Mouse (Mus musculus): ENCODE data around the gene Ly6g6d.

Gene Ly6g6d

GRCm38 (mm10) chr17:35064951-35065947 lies 12.6 kb downstream of the Ly6g6d start, which contains the start of gene Ly6g6c:
Ly6g6c (plus strand) TSS chr17:35065388.
- POLR2A ChIA-PET = interaction anchor here in 3 of 4 experiments (0.8 to 2.0 kb wide), 8 partner anchors 9 to 176 kb away, joined by 3 to 16 read pairs (median 6); partner anchors contain the start of genes Ly6g6e (in 2 of the 3), Clic1 (in 1 of the 3), Ddx39b (in 1 of the 3) and Msh5 (in 1 of the 3)

DNA sequence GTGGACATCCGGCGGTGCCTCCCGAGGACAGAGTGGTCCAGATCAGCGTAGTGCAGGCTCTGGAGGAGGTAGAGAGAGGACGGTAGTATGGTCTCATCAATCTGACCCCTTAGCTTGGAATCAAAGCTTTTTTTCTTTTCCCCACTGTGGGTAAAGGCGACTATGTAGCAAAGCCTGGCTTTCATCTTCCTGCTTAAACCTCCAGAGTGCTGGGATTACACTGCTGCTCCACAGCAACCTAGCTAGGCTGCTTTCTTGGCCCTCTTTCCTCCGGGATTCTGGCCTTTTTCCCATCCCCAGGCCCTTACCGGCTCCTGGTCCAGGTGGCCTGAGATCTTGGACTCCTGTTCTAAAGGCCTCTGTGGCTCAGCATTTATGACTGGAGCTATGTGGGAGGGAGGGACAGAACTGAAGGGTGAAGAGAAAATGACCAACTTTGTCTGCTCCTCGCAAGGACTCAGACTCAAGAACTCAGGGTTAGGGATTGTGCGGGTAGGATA lies 13.4 kb downstream of the Ly6g6d start:
- POLR2A ChIA-PET = interaction anchor here in 3 of 4 experiments (0.6 to 2.0 kb wide), 22 partner anchors 9 to 187 kb away, joined by 3 to 16 read pairs (median 4); partner anchors contain the start of genes Ly6g6e (in 2 of the 3), Msh5 (in 2 of the 3), Clic1 (in 1 of the 3) and Ddx39b (in 1 of the 3)
- CTCF ChIA-PET = interaction anchor here in 3 of 4 experiments (0.9 to 1.3 kb wide), 8 partner anchors 10 to 104 kb away, joined by 3 to 5 read pairs (median 4); partner anchors contain the start of genes Abhd16a (in 1 of the 3) and Msh5 (in 1 of the 3)

More at GRCm38 (mm10) chr17:35064951-35065947, 12.6 kb downstream of the Ly6g6d start, which contains the start of gene Ly6g6c:
- CTCF ChIA-PET = interaction anchor here in 3 of 4 experiments (0.6 to 1.2 kb wide), 5 partner anchors 9 to 104 kb away, joined by 3 to 4 read pairs (median 4); no protein-coding TSS in a partner anchor

- POLR2A ChIA-PET = interaction anchor here in 2 of 4 experiments (0.5 to 5.6 kb wide), 20 partner anchors 10 to 188 kb away, joined by 3 to 82 read pairs (median 4); partner anchors contain the start of genes Clic1 (in 2 of the 2), Ly6g6e (in 2 of the 2), Msh5 (in 1 of the 2) and Sapcd1 (in 1 of the 2)
Observed at GRCm38 (mm10) chr17:35063466-35063865, 14.4 kb downstream of the Ly6g6d start.

GRCm38 (mm10) chr17:35061299-35061698 lies 16.6 kb downstream of the Ly6g6d start:
- ChIA-PET POLR2A (interaction anchor here (0.6 to 5.6 kb wide), 32 partner anchors 10 to 186 kb away, joined by 3 to 105 read pairs (median 4); partner anchors contain the start of genes Msh5 (in 3 of the 4), Clic1 (in 2 of the 4), Ddx39b (in 2 of the 4) and Ly6g6e (in 2 of the 4)), CTCF (interaction anchor here in 1 of 4 experiments (0.8 to 1.6 kb wide), 5 partner anchors 9 to 109 kb away, joined by 3 to 5 read pairs (median 4); no protein-coding TSS in a partner anchor)

More at GRCm38 (mm10) chr17:35063466-35063865, 14.4 kb downstream of the Ly6g6d start:
- CTCF ChIA-PET = interaction anchor here in 2 of 4 experiments (1.0 to 1.3 kb wide), 4 partner anchors 17 to 42 kb away, joined by 3 to 5 read pairs (median 4); partner anchors contain the start of genes Abhd16a (in 1 of the 2) and Msh5 (in 1 of the 2)

GRCm38 (mm10) chr17:35060737-35061297 lies 17.0 kb downstream of the Ly6g6d start:
- CTCF ChIA-PET = interaction anchor here in 2 of 4 experiments (0.8 to 1.6 kb wide), 9 partner anchors 9 to 108 kb away, joined by 3 to 6 read pairs (median 4); partner anchors contain the start of gene Msh5 (in 1 of the 2)
- POLR2A ChIA-PET = interaction anchor here in 3 of 4 experiments (0.6 to 5.6 kb wide), 29 partner anchors 9 to 187 kb away, joined by 3 to 105 read pairs (median 5); partner anchors contain the start of genes Msh5 (in 3 of the 3), Clic1 (in 2 of the 3), Ly6g6e (in 2 of the 3) and Csnk2b (in 1 of the 3)

- POLR2A ChIA-PET = interaction anchor here in 3 of 4 experiments (0.5 to 5.6 kb wide), 52 partner anchors 9 to 413 kb away, joined by 3 to 105 read pairs (median 5); partner anchors contain the start of genes Clic1 (in 3 of the 3), Msh5 (in 3 of the 3), Ddx39b (in 2 of the 3) and Ly6g6e (in 2 of the 3)
- CTCF ChIA-PET = interaction anchor here in 3 of 4 experiments (0.8 to 2.5 kb wide), 13 partner anchors 10 to 114 kb away, joined by 3 to 13 read pairs (median 5); partner anchors contain the start of genes Msh5 (in 2 of the 3) and Clic1 (in 1 of the 3)
Observed at GRCm38 (mm10) chr17:35060071-35060470, 17.8 kb downstream of the Ly6g6d start.

DNA sequence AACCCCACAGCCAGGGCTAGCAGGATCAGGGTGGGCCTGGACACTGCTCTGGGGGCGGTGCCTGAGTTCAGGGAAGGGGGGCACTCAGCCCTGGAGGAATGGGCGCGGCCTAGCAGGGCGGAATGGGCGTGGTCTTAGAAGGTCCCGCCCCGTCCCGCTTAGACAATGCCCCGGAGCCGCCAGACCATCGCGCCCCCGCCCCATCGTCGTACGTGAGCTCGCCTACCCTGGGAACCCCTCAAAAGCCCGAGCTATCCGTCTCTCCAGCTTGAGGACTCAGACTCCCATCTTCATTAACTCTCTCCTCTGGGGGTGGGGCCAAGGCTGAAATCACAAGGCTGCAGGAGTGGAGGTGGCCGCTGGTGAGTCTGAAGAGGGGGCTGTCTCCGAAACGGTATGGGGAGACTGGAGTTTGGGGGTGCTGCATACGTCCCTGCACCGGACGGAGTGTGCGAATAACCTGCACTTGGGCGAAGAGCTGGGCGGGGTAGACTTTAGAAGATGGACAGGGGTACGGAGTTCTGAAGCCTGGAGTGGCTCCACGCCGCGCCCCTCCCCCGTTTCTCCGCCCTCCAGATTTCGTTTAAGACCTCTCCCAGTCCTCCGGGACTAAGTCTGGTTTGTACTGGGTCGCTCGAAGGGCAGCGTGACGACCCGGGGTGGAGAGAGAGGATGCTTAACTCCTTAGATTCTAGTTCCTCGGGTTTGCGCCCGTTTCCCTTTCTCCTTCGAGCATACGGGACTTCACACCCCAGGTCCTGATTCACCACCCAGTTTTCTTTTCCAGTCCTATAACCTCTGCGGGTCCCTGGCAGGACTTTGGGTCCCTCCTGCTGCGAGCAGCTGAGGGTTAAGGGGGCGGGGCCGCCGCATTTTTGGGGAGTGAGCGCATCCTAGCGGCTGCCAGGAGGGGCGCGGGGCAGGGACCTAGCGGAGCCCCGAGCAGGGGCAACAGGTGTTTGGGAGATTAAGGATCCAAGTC lies 18.7 kb downstream of the Ly6g6d start, which contains the start of gene Ddah2:
Ddah2 (plus strand) TSS at position 125 of the 982 bp plus-strand sequence.
- ChIA-PET CTCF (interaction anchor here (0.5 to 2.5 kb wide), 23 partner anchors 9 to 728 kb away, joined by 3 to 13 read pairs (median 4); partner anchors contain the start of genes Abhd16a (in 1 of the 4), Clic1 (in 1 of the 4), Csnk2b (in 1 of the 4) and Gpank1 (in 1 of the 4)), POLR2A (interaction anchor here in 3 of 4 experiments (0.6 to 5.6 kb wide), 74 partner anchors 8 to 412 kb away, joined by 3 to 105 read pairs (median 4); partner anchors contain the start of genes Clic1 (in 3 of the 3), Ddx39b (in 3 of the 3), Ly6g6e (in 3 of the 3) and Msh5 (in 3 of the 3))

GRCm38 (mm10) chr17:35058316-35058715 lies 19.5 kb downstream of the Ly6g6d start:
- CTCF ChIA-PET = interaction anchor here (0.5 to 2.5 kb wide), 14 partner anchors 12 to 729 kb away, joined by 3 to 13 read pairs (median 4); partner anchors contain the start of genes Abhd16a (in 1 of the 4), Csnk2b (in 1 of the 4), Gpank1 (in 1 of the 4) and Msh5 (in 1 of the 4)
- POLR2A ChIA-PET = interaction anchor here in 3 of 4 experiments (0.6 to 5.6 kb wide), 46 partner anchors 10 to 327 kb away, joined by 3 to 105 read pairs (median 5); partner anchors contain the start of genes Ddx39b (in 3 of the 3), Msh5 (in 3 of the 3), Clic1 (in 2 of the 3) and D17H6S53E (in 2 of the 3)

DNA sequence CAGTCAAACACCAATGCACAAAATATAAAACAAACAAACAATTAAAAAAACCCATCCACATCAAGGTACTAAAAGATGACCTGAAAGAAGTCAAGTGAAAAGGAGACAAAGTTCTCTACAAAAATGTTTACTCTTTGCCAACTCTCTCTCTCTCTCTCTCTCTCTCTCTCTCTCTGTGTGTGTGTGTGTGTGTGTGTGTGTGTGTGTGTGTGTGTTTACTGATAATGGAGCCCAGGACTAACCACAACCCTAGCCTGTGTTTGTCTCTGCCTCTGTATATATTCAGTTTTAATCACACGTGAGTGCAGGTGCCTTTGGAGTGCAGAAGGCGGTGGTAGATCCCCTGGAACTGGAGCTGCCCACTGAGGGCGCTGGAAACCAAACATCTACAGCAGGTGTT lies 20.8 kb downstream of the Ly6g6d start:
- ChIA-PET CTCF (no interaction called here), POLR2A (interaction anchor here in 1 of 4 experiments (0.7 kb wide), 1 partner anchor 28 kb away, joined by 3 read pairs; no protein-coding TSS in a partner anchor)

- POLR2A ChIA-PET = interaction anchor here in 3 of 4 experiments (0.6 to 1.2 kb wide), 5 partner anchors 9 to 76 kb away, joined by 3 to 8 read pairs (median 3); partner anchors contain the start of gene Msh5 (in 1 of the 3)
- CTCF ChIA-PET = interaction anchor here in 1 of 4 experiments (0.5 kb wide), 1 partner anchor 89 kb away, joined by 7 read pairs; no protein-coding TSS in a partner anchor
Observed at GRCm38 (mm10) chr17:35055691-35056495, 22.0 kb downstream of the Ly6g6d start.

DNA sequence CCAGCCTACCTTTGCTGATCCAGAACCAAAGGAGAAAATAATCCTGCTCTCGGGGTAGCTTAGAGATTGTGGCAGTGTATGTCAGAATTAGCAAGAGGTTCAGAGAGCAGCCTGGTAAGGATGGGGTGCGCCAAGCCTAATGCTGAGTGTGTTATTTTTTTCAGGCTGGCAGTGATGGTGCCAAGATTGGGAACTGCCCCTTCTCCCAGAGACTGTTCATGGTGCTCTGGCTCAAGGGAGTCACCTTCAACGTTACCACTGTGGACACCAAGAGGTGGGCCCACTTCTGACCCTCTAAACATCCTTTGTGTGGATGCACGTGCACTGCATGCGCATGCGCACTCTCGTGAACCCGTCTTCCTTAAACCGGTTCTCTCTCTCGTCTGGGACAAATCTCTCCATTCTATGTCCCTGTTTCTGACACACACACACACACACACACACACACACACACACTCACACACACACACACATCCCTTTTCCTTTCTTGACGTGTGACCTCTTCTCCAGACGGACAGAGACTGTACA lies 25.5 kb downstream of the Ly6g6d start:
- CTCF ChIA-PET = interaction anchor here in 3 of 4 experiments (1.0 to 1.5 kb wide), 4 partner anchors 9 to 36 kb away, joined by 3 to 5 read pairs (median 4); partner anchors contain the start of gene Abhd16a (in 1 of the 3)
- POLR2A ChIA-PET = interaction anchor here in 3 of 4 experiments (0.6 to 8.9 kb wide), 21 partner anchors 8 to 933 kb away, joined by 3 to 105 read pairs (median 4); partner anchors contain the start of genes Ddah2 (in 2 of the 3), H2-DMa (in 2 of the 3), Ly6g6e (in 2 of the 3) and Hspa1b (in 1 of the 3)

GRCm38 (mm10) chr17:35051156-35052086 lies 26.4 kb downstream of the Ly6g6d start:
- CTCF ChIA-PET = interaction anchor here (0.6 to 2.1 kb wide), 12 partner anchors 8 to 468 kb away, joined by 3 to 16 read pairs (median 4); partner anchors contain the start of genes Abhd16a (in 1 of the 4) and Ddah2 (in 1 of the 4)
- POLR2A ChIA-PET = interaction anchor here (0.5 to 8.9 kb wide), 36 partner anchors 9 to 1291 kb away, joined by 3 to 105 read pairs (median 4); partner anchors contain the start of genes Ly6g6e (in 3 of the 4), Ddah2 (in 2 of the 4), H2-DMa (in 2 of the 4) and Hspa1b (in 1 of the 4)
